12 mouse cellular contexts compared by ENCODE assay signal in the genomic region with DNA sequence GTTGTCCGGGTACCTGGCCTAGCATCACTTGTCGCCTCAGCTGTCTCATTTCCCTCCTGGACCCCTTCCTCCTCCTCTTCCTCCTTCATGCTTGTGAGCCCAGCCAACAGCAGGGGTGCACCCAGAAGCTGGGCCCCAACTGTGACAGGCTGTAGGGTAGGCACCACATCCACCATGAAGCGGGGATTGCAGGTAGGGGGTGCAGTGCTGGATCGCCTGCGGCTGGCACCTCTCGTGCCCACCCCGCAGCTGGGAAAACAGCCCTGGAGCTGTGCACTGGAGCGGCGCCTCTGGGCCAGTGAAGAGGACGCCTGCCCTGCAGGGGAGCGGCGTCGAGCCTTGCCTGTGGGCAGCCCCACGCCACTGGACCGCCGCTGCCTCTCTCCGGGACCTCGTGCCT. TPM values are rescaled to one million over a fixed set of nuclear protein-coding genes. Genes with fewer than 3 reads are reported as not detected.
A peak's percentile ranks its signal among the peaks of the same experiment; 100 is the strongest.
DNase-seq lines count a peak whose midpoint lies in the region; ATAC-seq lines count a peak whose summit lies in the region.
"Had no signal": no experiment of that assay in that cellular context is flagged by ENCODE, and none has a peak within 500 bp of the region (broad histone marks: within the 10 kb centered on the region; RNA-seq: fewer than 3 reads in every experiment).

A gene (plus strand): TSS at position 221 of the 400 bp plus-strand sequence.

- DNase-seq in gastrocnemius, postnatal 14 days = peak; percentile 6
- no peak for DNase-seq in gastrocnemius, postnatal 10 days
- DNase-seq in liver, embryonic 11.5 days (ENCODE audit: low spot score) = no peak
- DNase-seq in liver = no peak
- DNase-seq in embryonic facial prominence, embryonic 10.5 days (ENCODE audit: low spot score) = no peak
- DNase-seq in liver, embryonic 13.5 days = no peak
- no peak for DNase-seq in c-Kit-positive CD71-positive TER-119-positive erythroid progenitor cells, embryonic 14.5 days (ENCODE audit: low spot score)
- no peak for DNase-seq in layer of hippocampus, adult 8-10 months (ENCODE audit: low spot score in 2 of 2)
- DNase-seq: lung, embryonic 14.5 days had no signal

- peaks cover 61% of the 10 kb centered on the region for H3K4me1 ChIP-seq in liver, embryonic 11.5 days (replicated peaks; ENCODE audit: control insufficient read depth, insufficient read depth, low read length)
- H3K4me1 ChIP-seq in embryonic facial prominence, embryonic 10.5 days = peaks cover 62% of the 10 kb centered on the region
- H3K4me1 ChIP-seq in liver, embryonic 13.5 days (replicated peaks) = peaks cover 73% of the 10 kb centered on the region

- H3K27ac ChIP-seq in liver, embryonic 11.5 days (ENCODE audit: low read depth, low read length) = peak within 1 kb of the TSS; percentile 99; the same call in 1 of the 2 replicates
- peak within 1 kb of the TSS; percentile 65 for H3K27ac ChIP-seq in embryonic facial prominence, embryonic 10.5 days (replicated peaks)
- peak within 1 kb of the TSS; percentile 97 for H3K27ac ChIP-seq in liver, embryonic 13.5 days

- no peaks in the 10 kb centered on the region for H3K27me3 ChIP-seq in liver, embryonic 11.5 days (replicated peaks; ENCODE audit: control insufficient read depth, insufficient read depth, low read length)
- no peaks in the 10 kb centered on the region for H3K27me3 ChIP-seq in embryonic facial prominence, embryonic 10.5 days (replicated peaks; ENCODE audit: low read depth, poor library complexity, severe bottlenecking)
- H3K27me3 ChIP-seq in liver, embryonic 13.5 days = no peaks in the 10 kb centered on the region
- H3K27me3 ChIP-seq: hindbrain, embryonic 15.5 days had no signal

- H3K4me3 ChIP-seq in liver, embryonic 11.5 days (ENCODE audit: low read depth, low read length) = no peak within 1 kb of the TSS
- H3K4me3 ChIP-seq in embryonic facial prominence, embryonic 10.5 days = peak within 1 kb of the TSS; percentile 21; the same call in 1 of the 2 replicates
- H3K4me3 ChIP-seq in liver, embryonic 13.5 days (replicated peaks) = peak within 1 kb of the TSS; percentile 63
- H3K4me3 ChIP-seq: hindbrain, embryonic 15.5 days had no signal

- peak within 1 kb of the TSS; percentile 90 for H3K4me2 ChIP-seq in liver, embryonic 11.5 days
- peak within 1 kb of the TSS; percentile 81 for H3K4me2 ChIP-seq in liver, embryonic 13.5 days
- H3K4me2 ChIP-seq: hindbrain, embryonic 15.5 days; lung, embryonic 14.5 days had no signal

- intact Hi-C loops in gastrocnemius, postnatal 14 days (cut with DNase I; ENCODE audit: low total_unique reads) = loop anchor here (2.0 kb wide), 1 partner anchor 15 kb away; no protein-coding TSS in a partner anchor

- 92% methylated on average over 18 of the region's 18 CpGs for WGBS in liver, embryonic 11.5 days
- 81% methylated on average over 18 of the region's 18 CpGs for WGBS in embryonic facial prominence, embryonic 10.5 days
- 93% methylated on average over 18 of the region's 18 CpGs for WGBS in liver, embryonic 13.5 days (ENCODE audit: insufficient replicate concordance)

- ATAC-seq in liver, embryonic 11.5 days (replicated peaks; ENCODE audit: low FRiP score) = no peak
- ATAC-seq in liver, embryonic 13.5 days (ENCODE audit: low read depth) = no peak

- H3K9ac ChIP-seq in liver, embryonic 11.5 days (ENCODE audit: low read depth, low read length) = peak within 1 kb of the TSS; percentile 44
- H3K9ac ChIP-seq in liver, embryonic 13.5 days = peak within 1 kb of the TSS; percentile 85
- H3K9ac ChIP-seq: hindbrain, embryonic 15.5 days; lung, embryonic 14.5 days had no signal

- peaks cover 25% of the 10 kb centered on the region for H3K36me3 ChIP-seq in liver, embryonic 11.5 days (ENCODE audit: control insufficient read depth, insufficient read depth, low read length)
- H3K36me3 ChIP-seq in embryonic facial prominence, embryonic 10.5 days (replicated peaks) = peaks cover 38% of the 10 kb centered on the region
- H3K36me3 ChIP-seq in liver, embryonic 13.5 days = peaks cover 55% of the 10 kb centered on the region
- H3K36me3 ChIP-seq: hindbrain, embryonic 15.5 days had no signal

- H3K9me3 ChIP-seq in liver, embryonic 11.5 days (ENCODE audit: control insufficient read depth, low read length) = no peaks in the 10 kb centered on the region
- no peaks in the 10 kb centered on the region for H3K9me3 ChIP-seq in embryonic facial prominence, embryonic 10.5 days
- H3K9me3 ChIP-seq in liver, embryonic 13.5 days (replicated peaks) = no peaks in the 10 kb centered on the region
- H3K9me3 ChIP-seq: hindbrain, embryonic 15.5 days had no signal

RNA-seq across cellular contexts. Expression of the gene that starts here (rescaled TPM):
- not detected for total RNA-seq in gastrocnemius, postnatal 14 days (2021)
- total RNA-seq in gastrocnemius, postnatal 10 days (2021) = not detected
- 3.7 and 4.8 TPM in 2 replicates for polyA plus RNA-seq in liver, embryonic 11.5 days (2014; fragmentation: Nextera tagmentation; extraction: Ambion mirVana)
- 0.23 and 0.41 TPM in 2 replicates for polyA plus RNA-seq in embryonic facial prominence, embryonic 10.5 days (2016; fragmentation: Nextera tagmentation; extraction: Ambion mirVana)
- 0.80 and 0.89 TPM in 2 replicates for polyA plus RNA-seq in liver, embryonic 13.5 days (2015; fragmentation: Nextera tagmentation; extraction: Ambion mirVana)
- total RNA-seq in layer of hippocampus, adult 8-10 months (2022) = not detected
- total RNA-seq: layer of hippocampus, postnatal 10 days had no signal
- polyA plus RNA-seq: urinary bladder, adult 2 months had no signal

Comparison
In these comparisons a context has a peak if more than half of its experiments do, and no peak if none do; other contexts are left out.
1. Peak in DNase-seq in gastrocnemius, postnatal 14 days; RNA of the gene not detected or under 1 TPM.